ENCODE assay signal across 13 mouse cellular contexts in genomic region chr10:52278866-52279265, GRCm38 (mm10).
"Had no signal": no experiment of that assay in that cellular context is flagged by ENCODE, and none has a peak within 500 bp of the region (broad histone marks: within the 10 kb centered on the region; RNA-seq: fewer than 3 reads in every experiment).

No protein-coding gene starts in this region.

- H3K27me3 ChIP-seq: liver, embryonic 15.5 days; megakaryocyte, embryonic 14.5 days; midbrain, embryonic 15.5 days; neural tube, embryonic 12.5 days had no signal

- H3K9ac ChIP-seq: liver, embryonic 15.5 days; midbrain, embryonic 15.5 days; neural tube, embryonic 12.5 days had no signal

- H3K4me2 ChIP-seq: liver, embryonic 11.5 days; liver, embryonic 15.5 days; midbrain, embryonic 11.5 days; midbrain, embryonic 15.5 days; neural tube, embryonic 12.5 days had no signal

- ATAC-seq: midbrain, embryonic 15.5 days had no signal

- DNase-seq: kidney, postnatal 10 days; lung, postnatal 10 days; thymus, adult 2 months; thymus, postnatal 25 days had no signal

- H3K36me3 ChIP-seq: liver, embryonic 15.5 days; midbrain, embryonic 15.5 days; neural tube, embryonic 12.5 days had no signal

- H3K9me3 ChIP-seq: limb, embryonic 10.5 days; liver, embryonic 15.5 days; megakaryocyte, embryonic 14.5 days; midbrain, embryonic 15.5 days; neural tube, embryonic 12.5 days had no signal

- H3K27ac ChIP-seq: left cerebral cortex, adult 2 months; liver, embryonic 15.5 days; macrophage; midbrain, embryonic 15.5 days; neural tube, embryonic 12.5 days had no signal

- H3K4me1 ChIP-seq: liver, embryonic 15.5 days; megakaryocyte, embryonic 14.5 days had no signal

- H3K4me3 ChIP-seq: left cerebral cortex, adult 2 months; limb, embryonic 10.5 days; liver, embryonic 15.5 days; megakaryocyte, embryonic 14.5 days; midbrain, embryonic 15.5 days; neural tube, embryonic 12.5 days had no signal
